Mouse (Mus musculus): ENCODE results near the gene Slc5a11.

Slc5a11 gene

DNA sequence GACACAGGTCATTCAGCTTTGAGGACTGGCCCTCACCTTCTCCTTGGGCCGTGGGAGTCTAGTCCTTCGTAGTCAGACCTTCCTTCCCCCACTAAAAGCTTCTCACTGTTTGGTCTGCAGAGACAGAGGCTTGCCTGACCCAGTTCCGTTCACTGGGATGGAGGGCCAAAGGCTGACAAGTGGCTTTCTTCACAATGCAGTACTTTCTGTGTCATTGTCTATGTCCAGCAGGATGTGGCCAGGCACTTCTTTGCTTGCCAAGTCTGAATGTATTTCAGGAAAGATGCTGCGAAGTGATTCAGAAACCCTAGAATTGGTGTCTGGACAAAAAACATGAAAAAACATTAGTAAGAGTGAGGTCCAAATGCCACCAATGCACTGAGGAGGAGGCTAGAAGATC, 65.2 kb downstream of the Slc5a11 start:
- DNase-seq (ENCODE audit: low spot score in 2 of 2): no peak

- DNase-seq (ENCODE audit: low spot score in 2 of 2): peak in 1 of 2 experiments; percentile 22
Measured at GRCm38 (mm10) chr7:123283826-123284225, 69.2 kb downstream of the Slc5a11 start.

DNA sequence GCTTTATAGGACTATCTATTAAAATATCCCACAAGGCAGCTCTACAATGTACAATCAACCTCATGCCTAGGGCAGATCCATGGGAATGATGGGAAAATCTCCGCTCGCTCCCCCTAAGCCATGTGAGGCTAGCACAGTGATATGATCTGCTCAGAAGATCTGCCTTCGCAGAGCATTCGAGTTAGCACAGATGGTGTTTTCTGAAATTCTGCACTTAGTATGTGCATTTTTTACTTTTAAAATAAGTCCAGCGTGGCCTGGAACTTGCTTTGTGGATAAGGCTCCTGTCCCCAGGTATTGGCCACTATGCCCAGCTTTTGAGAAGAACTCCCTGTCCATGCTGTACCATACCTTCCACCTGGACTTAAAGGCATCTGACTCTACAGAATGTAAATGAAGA, 71.3 kb downstream of the Slc5a11 start:
- no peak for DNase-seq (ENCODE audit: low spot score in 2 of 2)

DNA sequence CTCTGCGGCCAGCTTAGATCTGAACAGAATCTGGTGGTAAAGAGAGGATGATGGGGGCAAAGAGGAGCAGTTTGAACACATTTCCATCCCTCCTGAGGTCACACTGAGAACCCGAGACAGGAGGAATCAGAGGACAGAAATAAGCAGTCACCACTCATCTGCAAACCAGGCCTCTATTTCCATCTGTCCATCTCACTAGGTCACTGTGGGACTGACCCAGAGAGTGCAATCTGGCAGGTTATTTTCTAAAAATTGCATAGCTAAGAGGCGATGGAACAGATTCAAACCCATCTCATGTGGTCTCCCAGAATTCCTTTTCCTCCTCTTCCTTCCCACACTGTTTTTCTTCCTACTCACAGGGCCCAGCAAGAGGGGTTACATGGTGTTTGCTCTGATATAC, 73.3 kb downstream of the Slc5a11 start:
- no peak for DNase-seq (ENCODE audit: low spot score in 2 of 2)

GRCm38 (mm10) chr7:123289176-123289575, 74.6 kb downstream of the Slc5a11 start:
- DNase-seq (ENCODE audit: low spot score in 2 of 2): no peak

GRCm38 (mm10) chr7:123291942-123292341, 77.4 kb downstream of the Slc5a11 start:
- DNase-seq (ENCODE audit: low spot score in 2 of 2): no peak

GRCm38 (mm10) chr7:123293898-123294297, 79.3 kb downstream of the Slc5a11 start:
- DNase-seq (ENCODE audit: low spot score in 2 of 2): no peak

- DNase-seq (ENCODE audit: low spot score in 2 of 2): no peak
Measured at GRCm38 (mm10) chr7:123295423-123295822, 80.8 kb downstream of the Slc5a11 start.

- DNase-seq (ENCODE audit: low spot score in 2 of 2): no peak
Measured at GRCm38 (mm10) chr7:123296097-123296496, 81.5 kb downstream of the Slc5a11 start.

GRCm38 (mm10) chr7:123298225-123298624, 83.6 kb downstream of the Slc5a11 start:
- no peak for DNase-seq (ENCODE audit: low spot score in 2 of 2)

DNA sequence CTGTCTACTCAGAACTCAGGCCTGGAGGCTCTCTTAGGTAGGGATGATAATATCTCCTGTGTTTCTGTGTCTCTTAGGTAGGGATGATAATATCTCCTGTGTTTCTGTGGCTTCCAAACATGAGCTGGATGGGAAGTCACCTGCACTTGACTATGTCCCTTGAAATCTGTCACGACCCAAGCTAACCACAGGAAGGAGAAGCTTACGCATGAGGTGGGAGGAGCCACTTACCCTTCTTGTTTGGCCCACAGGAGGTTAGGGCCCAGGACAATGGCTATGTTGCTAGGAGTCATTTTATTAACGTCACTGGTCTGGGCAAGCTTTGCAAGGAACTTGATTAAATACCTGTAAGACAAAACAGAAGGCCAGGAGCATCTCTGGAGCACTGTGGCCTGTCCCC, 85.7 kb downstream of the Slc5a11 start:
- no peak for DNase-seq (ENCODE audit: low spot score in 2 of 2)

DNA sequence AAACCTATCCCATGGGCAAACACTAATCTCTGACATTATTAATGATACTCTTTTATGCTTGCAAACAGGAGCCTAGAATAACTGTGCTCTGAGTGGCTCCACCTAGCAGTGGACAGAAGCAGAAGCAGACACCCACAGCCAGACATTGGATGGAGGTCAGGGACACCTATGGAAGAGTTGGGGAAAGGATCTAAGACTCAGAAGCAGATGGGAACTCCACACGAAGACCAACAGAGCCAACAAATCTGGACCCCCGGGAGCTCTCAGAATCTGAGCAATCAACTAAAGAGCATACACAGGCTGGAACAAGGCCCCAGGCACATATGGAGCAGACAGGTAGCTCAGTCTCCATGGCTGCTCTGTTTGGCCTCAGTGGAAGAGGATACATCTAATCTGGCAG, 90.8 kb downstream of the Slc5a11 start:
- no peak for DNase-seq (ENCODE audit: low spot score in 2 of 2)

- DNase-seq (ENCODE audit: low spot score in 2 of 2): no peak
Measured at GRCm38 (mm10) chr7:123307236-123307635, 92.7 kb downstream of the Slc5a11 start.

DNA sequence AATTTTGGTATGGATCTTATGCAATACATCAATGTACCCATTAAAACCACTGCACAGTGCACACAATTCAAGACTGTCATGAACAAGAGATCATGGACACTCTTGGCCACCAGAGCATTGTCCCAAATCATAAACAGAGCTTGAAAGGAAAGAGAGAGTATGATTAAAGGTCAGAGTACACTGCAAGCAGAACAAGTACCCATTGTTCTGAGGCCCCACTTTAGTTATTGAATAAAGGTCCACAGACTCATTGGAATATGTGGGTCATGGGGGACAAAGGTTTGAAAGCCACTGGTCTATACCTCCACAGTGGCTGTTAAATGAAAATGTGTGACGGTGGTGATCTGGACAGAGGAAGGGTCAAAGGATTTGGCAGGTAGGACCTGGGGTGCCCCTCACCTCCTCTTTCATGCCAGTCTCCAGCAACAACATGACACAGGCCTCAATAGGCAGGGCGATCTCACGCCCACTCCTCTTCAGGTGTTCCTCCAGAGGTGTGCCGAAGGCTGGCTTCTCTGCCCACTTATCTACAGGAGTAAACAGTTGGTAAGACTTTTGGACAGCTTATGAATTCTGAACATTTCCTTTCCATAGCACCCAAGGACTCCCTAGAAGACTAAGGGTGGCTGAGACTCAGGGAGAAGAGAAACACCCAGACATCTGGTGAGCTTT, 93.4 kb downstream of the Slc5a11 start:
- no peak for DNase-seq (ENCODE audit: low spot score in 2 of 2)

- DNase-seq (ENCODE audit: low spot score in 2 of 2): no peak
Measured at GRCm38 (mm10) chr7:123311836-123312235, 97.3 kb downstream of the Slc5a11 start.

DNA sequence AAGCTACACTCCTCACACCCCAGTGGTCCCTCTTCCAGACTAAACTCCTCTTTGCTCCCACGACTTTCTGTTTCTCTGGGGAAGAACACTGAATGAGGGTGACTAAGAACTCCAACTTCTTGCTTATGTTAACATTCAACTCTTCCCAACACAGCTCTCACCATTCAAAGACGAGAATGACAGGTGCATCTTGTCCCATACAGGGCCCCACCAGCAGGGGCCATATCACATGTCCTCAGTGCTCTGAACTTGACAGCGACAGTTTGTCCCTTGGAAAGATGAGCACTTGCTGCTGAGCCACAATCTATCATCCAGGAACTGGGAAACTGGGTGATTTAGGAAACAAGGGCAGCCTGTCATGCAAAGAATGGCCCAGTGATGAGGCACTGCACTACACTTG, 98.2 kb downstream of the Slc5a11 start:
- no peak for DNase-seq (ENCODE audit: low spot score in 2 of 2)

DNA sequence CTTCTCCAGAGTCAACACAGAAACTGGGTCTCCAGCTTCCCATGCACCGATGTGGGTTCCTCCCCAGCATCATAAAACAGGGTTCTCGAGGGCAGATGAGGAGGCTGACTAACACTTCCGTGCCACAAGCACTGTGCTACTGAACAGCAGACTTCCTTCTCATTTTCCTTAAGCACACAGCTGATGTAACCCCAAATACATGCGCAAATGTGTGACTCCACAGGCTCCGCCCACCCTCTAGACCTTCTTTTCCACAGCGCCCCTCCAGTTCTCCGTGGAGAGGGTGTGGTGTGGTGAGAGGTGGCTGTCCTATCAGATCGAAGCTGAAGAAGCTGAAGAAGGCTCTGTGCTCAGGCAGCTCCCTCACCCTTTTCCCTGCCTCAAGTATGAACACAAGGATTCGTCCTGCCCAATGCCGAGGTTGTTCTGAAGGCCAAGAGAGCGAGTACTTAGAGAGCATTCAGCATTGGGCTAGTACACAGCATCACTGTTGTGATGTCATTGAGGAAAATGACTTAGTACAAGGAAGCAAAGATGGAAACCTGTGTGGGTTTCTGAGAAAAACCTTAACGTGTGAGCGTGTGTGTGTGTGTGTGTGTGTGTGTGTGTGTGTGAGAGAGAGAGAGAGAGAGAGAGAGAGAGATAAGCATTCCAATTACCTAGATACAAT, 108.0 kb downstream of the Slc5a11 start:
- DNase-seq (ENCODE audit: low spot score in 2 of 2): no peak
